Mouse (Mus musculus): ENCODE data around the gene Gpr107. TPM values are rescaled to one million over a fixed set of nuclear protein-coding genes. Genes with fewer than 3 reads are reported as not detected.

The Gpr107 gene
- polyA plus RNA-seq, 1 experiment from 2014 or later = 23.6 TPM

GRCm38 (mm10) chr2:31126048-31126447, 26.1 kb upstream of the Gpr107 start:
- no peak overlapping the region for H3K9ac ChIP-seq
- peaks cover 16% of the 10 kb centered on the region for H3K4me1 ChIP-seq (ENCODE audit: insufficient read depth)
- ATAC-seq (ENCODE audit: insufficient read depth) (no peak), DNase-seq (no peak)
- 83% methylated on average over 9 of the region's 9 CpGs for WGBS
- no peak overlapping the region for H3K4me2 ChIP-seq
- H3K27me3 ChIP-seq (ENCODE audit: insufficient read depth, low read length) = no peaks in the 10 kb centered on the region
- no peak overlapping the region for H3K4me3 ChIP-seq (ENCODE audit: low read depth, low read length)
- H3K27ac ChIP-seq (ENCODE audit: low read depth) = no peak overlapping the region
- no peaks in the 10 kb centered on the region for H3K9me3 ChIP-seq (ENCODE audit: low read depth, low read length)
- TF ChIP-seq CTCF (IDR thresholded peaks at IDR 0.05; ENCODE audit: low read depth) = no peak
- no peaks in the 10 kb centered on the region for H3K36me3 ChIP-seq (ENCODE audit: insufficient read depth)

GRCm38 (mm10) chr2:31127219-31127618, 24.9 kb upstream of the Gpr107 start:
- Histone ChIP-seq H3K36me3 (ENCODE audit: insufficient read depth) (no peaks in the 10 kb centered on the region), H3K27me3 (ENCODE audit: insufficient read depth, low read length) (no peaks in the 10 kb centered on the region), H3K9me3 (ENCODE audit: low read depth, low read length) (no peaks in the 10 kb centered on the region), H3K4me2 (no peak overlapping the region), H3K27ac (ENCODE audit: low read depth) (no peak overlapping the region), H3K4me3 (ENCODE audit: low read depth, low read length) (no peak overlapping the region), H3K4me1 (ENCODE audit: insufficient read depth) (peaks cover 19% of the 10 kb centered on the region), H3K9ac (no peak overlapping the region)
- TF ChIP-seq CTCF (IDR thresholded peaks at IDR 0.05; ENCODE audit: low read depth) = no peak
- no peak for ATAC-seq (ENCODE audit: insufficient read depth)
- peak; percentile 10 for DNase-seq
- 69% methylated on average over 7 of the region's 7 CpGs for WGBS

DNA sequence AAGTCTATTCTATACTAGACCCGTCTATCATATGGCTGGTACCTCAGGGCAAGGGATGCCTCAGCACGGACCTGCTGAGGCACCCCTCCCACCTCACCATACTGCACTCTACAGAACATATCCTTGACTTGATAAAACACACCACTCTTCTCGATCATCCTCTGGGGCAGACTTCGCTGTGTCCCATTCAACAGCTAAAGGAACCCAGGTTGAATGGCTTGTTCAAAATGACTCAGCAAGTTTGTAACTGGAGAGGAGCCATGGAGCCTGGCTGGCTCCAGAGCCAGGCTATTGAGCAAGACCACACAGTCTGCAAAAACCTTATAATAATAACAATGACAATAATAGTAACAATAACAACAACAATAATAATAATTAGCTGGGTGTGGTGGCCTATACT, 24.2 kb upstream of the Gpr107 start:
- H3K4me3 ChIP-seq (ENCODE audit: low read depth, low read length) = no peak overlapping the region
- 71% methylated on average over 4 of the region's 4 CpGs for WGBS

DNA sequence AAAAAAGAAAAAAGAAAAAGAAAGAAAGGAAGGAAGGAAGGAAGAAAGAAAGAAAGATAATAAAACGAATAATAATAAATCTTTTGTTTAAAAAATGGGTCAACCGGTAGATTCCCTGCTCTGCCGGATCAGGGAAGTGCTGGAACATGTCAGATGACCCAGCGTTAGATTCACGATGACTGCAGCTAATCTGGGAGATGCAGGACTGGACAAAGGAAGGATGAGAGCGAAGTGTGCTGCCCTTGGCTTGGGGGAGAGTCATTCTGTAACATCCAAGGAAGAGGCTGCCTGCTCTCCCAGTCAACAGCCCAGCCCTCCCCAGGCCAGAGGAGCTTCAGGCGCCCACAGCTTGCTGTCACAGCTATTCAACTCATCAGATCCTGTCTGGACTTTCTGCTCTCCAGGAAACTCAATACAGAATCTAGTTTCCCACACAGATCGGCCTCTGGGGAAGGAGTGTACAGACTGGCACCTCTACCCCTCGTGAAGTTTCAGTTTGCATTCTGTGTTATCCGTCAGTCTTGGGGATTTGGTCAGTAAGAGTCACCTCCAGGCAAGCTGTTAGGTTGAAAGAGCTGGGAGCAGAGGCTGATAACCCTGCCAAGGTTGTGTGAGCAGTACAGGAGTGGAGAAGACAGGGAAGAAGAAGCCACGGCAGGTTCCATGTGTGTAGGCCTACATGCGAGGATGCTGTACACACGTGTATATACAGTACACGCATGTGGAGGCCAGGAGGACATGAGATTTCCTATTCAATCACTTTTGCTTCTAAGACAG, 22.2 kb upstream of the Gpr107 start:
- no peak overlapping the region for H3K4me3 ChIP-seq (ENCODE audit: low read depth, low read length)
- no peaks in the 10 kb centered on the region for H3K9me3 ChIP-seq (ENCODE audit: low read depth, low read length)
- no peak for TF ChIP-seq CTCF (IDR thresholded peaks at IDR 0.05; ENCODE audit: low read depth)
- ATAC-seq (ENCODE audit: insufficient read depth) (no peak), DNase-seq (no peak)
- H3K9ac ChIP-seq = no peak overlapping the region
- peaks cover 15% of the 10 kb centered on the region; the same call in 1 of the 2 replicates for H3K4me1 ChIP-seq (ENCODE audit: insufficient read depth)
- H3K27me3 ChIP-seq (ENCODE audit: insufficient read depth, low read length) = no peaks in the 10 kb centered on the region
- no peak overlapping the region for H3K4me2 ChIP-seq
- H3K27ac ChIP-seq (ENCODE audit: low read depth) = no peak overlapping the region
- no peaks in the 10 kb centered on the region for H3K36me3 ChIP-seq (ENCODE audit: insufficient read depth)
- WGBS = 74% methylated on average over 14 of the region's 14 CpGs

More for the DNA sequence above, 24.2 kb upstream of the Gpr107 start:
- ATAC-seq (ENCODE audit: insufficient read depth) (no peak), DNase-seq (peak; percentile 29)
- no peak overlapping the region for H3K27ac ChIP-seq (ENCODE audit: low read depth)
- no peak for TF ChIP-seq CTCF (IDR thresholded peaks at IDR 0.05; ENCODE audit: low read depth)
- H3K4me1 ChIP-seq (ENCODE audit: insufficient read depth) = peaks cover 19% of the 10 kb centered on the region
- H3K4me2 ChIP-seq = no peak overlapping the region
- no peaks in the 10 kb centered on the region for H3K27me3 ChIP-seq (ENCODE audit: insufficient read depth, low read length)
- no peak overlapping the region for H3K9ac ChIP-seq
- no peaks in the 10 kb centered on the region for H3K36me3 ChIP-seq (ENCODE audit: insufficient read depth)
- no peaks in the 10 kb centered on the region for H3K9me3 ChIP-seq (ENCODE audit: low read depth, low read length)

DNA sequence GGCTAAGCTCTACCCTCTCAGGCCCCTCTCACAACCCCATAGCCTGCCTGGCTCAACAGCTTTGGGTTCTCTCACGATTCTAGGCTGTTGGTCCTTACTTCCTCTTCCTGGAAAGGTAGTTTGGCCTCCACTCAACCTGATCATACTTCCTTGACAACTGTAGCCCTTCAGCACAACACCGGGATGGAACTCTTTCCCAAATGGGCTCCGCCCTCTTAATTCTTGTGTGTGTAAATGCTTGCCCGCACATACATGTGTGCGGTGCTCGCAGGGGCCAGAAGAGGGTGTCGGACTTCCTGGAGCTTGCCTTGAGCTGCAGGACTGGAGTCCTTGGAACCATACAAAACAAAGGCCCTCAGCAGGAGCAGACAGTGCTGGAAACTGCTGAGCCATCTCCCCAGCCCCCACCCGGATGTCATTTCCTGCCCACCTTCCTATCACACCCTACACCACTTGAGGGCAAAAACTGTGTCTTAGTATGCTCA, 21.3 kb upstream of the Gpr107 start:
- no peaks in the 10 kb centered on the region for H3K27me3 ChIP-seq (ENCODE audit: insufficient read depth, low read length)
- H3K9me3 ChIP-seq (ENCODE audit: low read depth, low read length) = no peaks in the 10 kb centered on the region
- H3K4me1 ChIP-seq (ENCODE audit: insufficient read depth) = peaks cover 15% of the 10 kb centered on the region; the same call in 1 of the 2 replicates
- DNase-seq (no peak), ATAC-seq (ENCODE audit: insufficient read depth) (peak; percentile 38)
- WGBS = 63% methylated on average over 8 of the region's 8 CpGs
- H3K36me3 ChIP-seq (ENCODE audit: insufficient read depth) = no peaks in the 10 kb centered on the region
- peak overlapping the region; percentile 34; the same call in 1 of the 2 replicates for H3K27ac ChIP-seq (ENCODE audit: low read depth)
- no peak overlapping the region for H3K4me3 ChIP-seq (ENCODE audit: low read depth, low read length)
- H3K4me2 ChIP-seq = no peak overlapping the region
- H3K9ac ChIP-seq = no peak overlapping the region
- TF ChIP-seq CTCF (IDR thresholded peaks at IDR 0.05; ENCODE audit: low read depth) = peak; percentile 24; the same call in 1 of the 2 replicates

DNA sequence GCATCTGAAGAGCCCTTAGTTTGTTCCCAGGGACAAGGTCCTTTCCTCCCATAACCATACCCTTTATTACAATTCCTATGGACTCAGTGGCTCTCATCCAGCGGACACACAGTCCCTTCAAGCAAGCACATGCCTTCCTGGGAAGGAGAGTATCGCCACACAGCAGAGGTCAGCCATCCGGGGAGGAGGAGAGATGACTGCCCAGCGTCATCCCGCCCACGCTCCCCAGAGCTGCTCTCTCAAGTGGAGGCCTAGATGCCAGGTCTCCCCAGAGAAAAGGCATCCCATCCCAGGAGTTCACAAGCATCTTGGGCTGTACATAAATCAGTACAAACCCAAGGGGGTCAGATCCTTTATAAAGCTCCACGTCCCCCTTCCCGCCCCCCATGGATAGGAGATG, 19.4 kb upstream of the Gpr107 start:
- no peak for TF ChIP-seq CTCF (IDR thresholded peaks at IDR 0.05; ENCODE audit: low read depth)
- Histone ChIP-seq H3K4me2 (no peak overlapping the region), H3K4me3 (ENCODE audit: low read depth, low read length) (no peak overlapping the region), H3K27me3 (ENCODE audit: insufficient read depth, low read length) (no peaks in the 10 kb centered on the region), H3K4me1 (ENCODE audit: insufficient read depth) (peaks cover 10% of the 10 kb centered on the region; the same call in 1 of the 2 replicates), H3K27ac (ENCODE audit: low read depth) (peak overlapping the region; percentile 30; the same call in 1 of the 2 replicates), H3K36me3 (ENCODE audit: insufficient read depth) (no peaks in the 10 kb centered on the region), H3K9me3 (ENCODE audit: low read depth, low read length) (no peaks in the 10 kb centered on the region), H3K9ac (no peak overlapping the region)
- 57% methylated on average over 8 of the region's 8 CpGs for WGBS
- ATAC-seq (ENCODE audit: insufficient read depth) = no peak
- no peak for DNase-seq

- ATAC-seq (ENCODE audit: insufficient read depth) (no peak), DNase-seq (no peak)
- Histone ChIP-seq H3K27me3 (ENCODE audit: insufficient read depth, low read length) (no peaks in the 10 kb centered on the region), H3K4me1 (ENCODE audit: insufficient read depth) (0 out of 2 replicates have a peak, but pooled peaks cover 10% of the 10 kb centered on the region), H3K9me3 (ENCODE audit: low read depth, low read length) (no peaks in the 10 kb centered on the region), H3K9ac (no peak overlapping the region), H3K4me2 (no peak overlapping the region), H3K36me3 (ENCODE audit: insufficient read depth) (no peaks in the 10 kb centered on the region), H3K27ac (ENCODE audit: low read depth) (no peak overlapping the region), H3K4me3 (ENCODE audit: low read depth, low read length) (no peak overlapping the region)
- no peak for TF ChIP-seq CTCF (IDR thresholded peaks at IDR 0.05; ENCODE audit: low read depth)
- 53% methylated on average over 4 of the region's 4 CpGs for WGBS
Measured at GRCm38 (mm10) chr2:31133981-31134380, 18.1 kb upstream of the Gpr107 start.
